ENCODE assay signal across 19 mouse cellular contexts in the genomic region with DNA sequence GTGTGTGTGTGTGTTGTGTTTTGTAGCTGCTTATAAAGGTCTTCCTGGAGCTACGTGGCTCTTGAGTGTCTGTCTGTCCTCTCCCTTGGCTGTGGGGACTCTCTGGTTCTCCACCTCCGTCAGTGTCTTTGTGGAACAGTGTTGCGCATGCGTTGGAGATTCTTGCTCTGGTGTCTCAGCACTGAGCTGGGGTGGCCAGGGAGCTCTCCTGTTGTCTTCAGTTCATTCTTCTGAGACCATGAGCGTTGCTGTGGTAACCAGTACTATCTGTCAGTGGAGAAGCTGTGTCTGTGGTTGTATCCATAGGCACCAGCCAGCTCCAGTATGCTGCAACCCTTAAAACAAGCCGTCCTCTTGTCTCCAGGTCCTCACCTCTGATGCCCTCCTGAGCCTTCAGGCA. TPM values are rescaled to one million over a fixed set of nuclear protein-coding genes. Genes with fewer than 3 reads are reported as not detected.
DNase-seq lines count a peak whose midpoint lies in the region; ATAC-seq lines count a peak whose summit lies in the region.
"Had no signal": no experiment of that assay in that cellular context is flagged by ENCODE, and none has a peak within 500 bp of the region (broad histone marks: within the 10 kb centered on the region; RNA-seq: fewer than 3 reads in every experiment).

No protein-coding gene starts in this region.

- WGBS in forebrain, embryonic 10.5 days, result 84% methylated on average over 6 of the region's 6 CpGs
- 80% methylated on average over 6 of the region's 6 CpGs for WGBS in forebrain, embryonic 15.5 days
- 44% methylated on average over 6 of the region's 6 CpGs for WGBS in hindbrain, embryonic 11.5 days
- 37% methylated on average over 6 of the region's 6 CpGs for WGBS in midbrain, embryonic 11.5 days
- WGBS in neural tube, embryonic 14.5 days, result 42% methylated on average over 6 of the region's 6 CpGs
- 85% methylated on average over 6 of the region's 6 CpGs for WGBS in kidney, embryonic 16.5 days

- no peak for ATAC-seq in forebrain, embryonic 15.5 days (replicated peaks)
- peak; percentile 65 for ATAC-seq in hindbrain, embryonic 11.5 days (ENCODE audit: low FRiP score)
- peak; percentile 64; the same call in 1 of the 2 replicates for ATAC-seq in midbrain, embryonic 11.5 days (ENCODE audit: low FRiP score)
- ATAC-seq in neural tube, embryonic 14.5 days (ENCODE audit: low read depth), result peak; percentile 85
- ATAC-seq in kidney, embryonic 16.5 days (ENCODE audit: low FRiP score, low TSS enrichment), result no peak
- ATAC-seq in monocyte, adult 5-6 weeks (replicated peaks; ENCODE audit: insufficient number of reproducible peaks, low FRiP score, low TSS enrichment, poor library complexity, severe bottlenecking), result no peak
- ATAC-seq: liver, embryonic 12.5 days; Patski had no signal

- H3K9me3 ChIP-seq in forebrain, embryonic 10.5 days, result no peaks in the 10 kb centered on the region
- H3K9me3 ChIP-seq in forebrain, embryonic 15.5 days, result no peaks in the 10 kb centered on the region
- H3K9me3 ChIP-seq in hindbrain, embryonic 11.5 days (ENCODE audit: control insufficient read depth, low read length), result no peaks in the 10 kb centered on the region
- H3K9me3 ChIP-seq in midbrain, embryonic 11.5 days (ENCODE audit: control insufficient read depth, low read length), result no peaks in the 10 kb centered on the region
- no peaks in the 10 kb centered on the region for H3K9me3 ChIP-seq in neural tube, embryonic 14.5 days (ENCODE audit: control insufficient read depth, low read length)
- H3K9me3 ChIP-seq in kidney, embryonic 16.5 days (ENCODE audit: low read length), result no peaks in the 10 kb centered on the region
- H3K9me3 ChIP-seq: heart, embryonic 15.5 days; limb, embryonic 10.5 days; liver, embryonic 12.5 days; lung, embryonic 15.5 days had no signal

- DNase-seq in forebrain, embryonic 10.5 days (ENCODE audit: extremely low spot score, low spot score), result no peak
- DNase-seq in hindbrain, embryonic 11.5 days (ENCODE audit: low spot score), result peak; percentile 53
- DNase-seq in midbrain, embryonic 11.5 days (ENCODE audit: low spot score, missing footprints), result no peak
- DNase-seq: B cell, adult 2 months; kidney, adult 9 months; layer of hippocampus, postnatal 36 days; right cerebral cortex, adult 18-20 months; thymus, postnatal 36 days had no signal

- H3K4me3 ChIP-seq in forebrain, embryonic 10.5 days, result no peak overlapping the region
- H3K4me3 ChIP-seq in forebrain, embryonic 15.5 days, result no peak overlapping the region
- no peak overlapping the region for H3K4me3 ChIP-seq in hindbrain, embryonic 11.5 days (ENCODE audit: low read depth, low read length)
- no peak overlapping the region for H3K4me3 ChIP-seq in midbrain, embryonic 11.5 days (ENCODE audit: low read depth, low read length)
- no peak overlapping the region for H3K4me3 ChIP-seq in neural tube, embryonic 14.5 days (ENCODE audit: low read depth, low read length)
- no peak overlapping the region for H3K4me3 ChIP-seq in kidney, embryonic 16.5 days (ENCODE audit: low read length)
- H3K4me3 ChIP-seq: erythroblast, embryonic 14.5 days; heart, embryonic 15.5 days; limb, embryonic 10.5 days; liver, embryonic 12.5 days; lung, embryonic 15.5 days had no signal

- peak overlapping the region; percentile 22; the same call in 1 of the 2 replicates for H3K27ac ChIP-seq in forebrain, embryonic 10.5 days
- no peak overlapping the region for H3K27ac ChIP-seq in forebrain, embryonic 15.5 days (replicated peaks)
- no peak overlapping the region for H3K27ac ChIP-seq in hindbrain, embryonic 11.5 days (ENCODE audit: low read depth, low read length)
- H3K27ac ChIP-seq in midbrain, embryonic 11.5 days (ENCODE audit: low read depth, low read length), result no peak overlapping the region
- peak overlapping the region; percentile 39; the same call in 1 of the 2 replicates for H3K27ac ChIP-seq in neural tube, embryonic 14.5 days (ENCODE audit: low read depth, low read length)
- no peak overlapping the region for H3K27ac ChIP-seq in kidney, embryonic 16.5 days (ENCODE audit: low read length)
- H3K27ac ChIP-seq: heart, embryonic 15.5 days; limb, embryonic 10.5 days; liver, embryonic 12.5 days; lung, embryonic 15.5 days had no signal

- peaks cover 22% of the 10 kb centered on the region for H3K4me1 ChIP-seq in forebrain, embryonic 10.5 days
- peaks cover 22% of the 10 kb centered on the region for H3K4me1 ChIP-seq in forebrain, embryonic 15.5 days
- H3K4me1 ChIP-seq in hindbrain, embryonic 11.5 days (replicated peaks; ENCODE audit: control insufficient read depth, insufficient read depth, low read length), result no peaks in the 10 kb centered on the region
- 0 out of 2 replicates have a peak, but pooled peaks cover 4% of the 10 kb centered on the region for H3K4me1 ChIP-seq in midbrain, embryonic 11.5 days (ENCODE audit: control insufficient read depth, insufficient read depth, low read length)
- 0 out of 2 replicates have a peak, but pooled peaks cover 4% of the 10 kb centered on the region for H3K4me1 ChIP-seq in neural tube, embryonic 14.5 days (ENCODE audit: control insufficient read depth, insufficient read depth, low read length)
- peaks cover 7% of the 10 kb centered on the region; the same call in 1 of the 2 replicates for H3K4me1 ChIP-seq in kidney, embryonic 16.5 days (ENCODE audit: insufficient read depth, low read length)
- H3K4me1 ChIP-seq: heart, embryonic 15.5 days; liver, embryonic 12.5 days had no signal

- H3K9ac ChIP-seq in forebrain, embryonic 15.5 days (replicated peaks), result no peak overlapping the region
- H3K9ac ChIP-seq in hindbrain, embryonic 11.5 days (ENCODE audit: low read depth, low read length), result no peak overlapping the region
- no peak overlapping the region for H3K9ac ChIP-seq in midbrain, embryonic 11.5 days (ENCODE audit: low read length)
- no peak overlapping the region for H3K9ac ChIP-seq in neural tube, embryonic 14.5 days (replicated peaks; ENCODE audit: low read depth, low read length)
- no peak overlapping the region for H3K9ac ChIP-seq in kidney, embryonic 16.5 days (replicated peaks; ENCODE audit: low read length)
- H3K9ac ChIP-seq: heart, embryonic 15.5 days; liver, embryonic 12.5 days; lung, embryonic 15.5 days had no signal

- no peaks in the 10 kb centered on the region for H3K27me3 ChIP-seq in forebrain, embryonic 10.5 days (ENCODE audit: poor library complexity, severe bottlenecking)
- H3K27me3 ChIP-seq in forebrain, embryonic 15.5 days, result no peaks in the 10 kb centered on the region
- H3K27me3 ChIP-seq in hindbrain, embryonic 11.5 days (ENCODE audit: control insufficient read depth, insufficient read depth, low read length), result no peaks in the 10 kb centered on the region
- H3K27me3 ChIP-seq in midbrain, embryonic 11.5 days (ENCODE audit: control insufficient read depth, insufficient read depth, low read length), result no peaks in the 10 kb centered on the region
- H3K27me3 ChIP-seq in neural tube, embryonic 14.5 days (ENCODE audit: control insufficient read depth, insufficient read depth, low read length), result no peaks in the 10 kb centered on the region
- H3K27me3 ChIP-seq in kidney, embryonic 16.5 days (ENCODE audit: insufficient read depth, low read length), result no peaks in the 10 kb centered on the region
- H3K27me3 ChIP-seq: liver, embryonic 12.5 days; lung, embryonic 15.5 days; Patski had no signal

- H3K4me2 ChIP-seq in forebrain, embryonic 15.5 days (replicated peaks), result no peak overlapping the region
- no peak overlapping the region for H3K4me2 ChIP-seq in hindbrain, embryonic 11.5 days (replicated peaks; ENCODE audit: low read depth, low read length)
- no peak overlapping the region for H3K4me2 ChIP-seq in midbrain, embryonic 11.5 days
- H3K4me2 ChIP-seq in neural tube, embryonic 14.5 days (ENCODE audit: low read depth, low read length), result no peak overlapping the region
- H3K4me2 ChIP-seq in kidney, embryonic 16.5 days (replicated peaks; ENCODE audit: low read depth, low read length), result no peak overlapping the region
- H3K4me2 ChIP-seq: heart, embryonic 15.5 days; liver, embryonic 12.5 days; lung, embryonic 15.5 days had no signal

- peaks cover 41% of the 10 kb centered on the region for H3K36me3 ChIP-seq in forebrain, embryonic 10.5 days (replicated peaks)
- H3K36me3 ChIP-seq in forebrain, embryonic 15.5 days, result 0 out of 2 replicates have a peak, but pooled peaks cover 3% of the 10 kb centered on the region
- H3K36me3 ChIP-seq in hindbrain, embryonic 11.5 days (ENCODE audit: control insufficient read depth, insufficient read depth, low read length), result no peaks in the 10 kb centered on the region
- H3K36me3 ChIP-seq in midbrain, embryonic 11.5 days (ENCODE audit: control insufficient read depth, insufficient read depth, low read length), result no peaks in the 10 kb centered on the region
- no peaks in the 10 kb centered on the region for H3K36me3 ChIP-seq in neural tube, embryonic 14.5 days (ENCODE audit: control insufficient read depth, insufficient read depth, low read length)
- no peaks in the 10 kb centered on the region for H3K36me3 ChIP-seq in kidney, embryonic 16.5 days (ENCODE audit: insufficient read depth, low read length)
- H3K36me3 ChIP-seq: heart, embryonic 15.5 days; limb, embryonic 10.5 days; liver, embryonic 12.5 days; lung, embryonic 15.5 days had no signal

RNA-seq across cellular contexts. Expression of a gene that starts 50.2 kb away (rescaled TPM):
- polyA plus RNA-seq in forebrain, embryonic 10.5 days (2016; fragmentation: Nextera tagmentation; extraction: Ambion mirVana), result 10.9 and 11.0 TPM in 2 replicates
- polyA plus RNA-seq in forebrain, embryonic 15.5 days (2015; fragmentation: Nextera tagmentation; extraction: Ambion mirVana), result 22.3 and 24.4 TPM in 2 replicates
- polyA plus RNA-seq in hindbrain, embryonic 11.5 days (2014; fragmentation: Nextera tagmentation; extraction: Ambion mirVana), result 7.6 and 10.3 TPM in 2 replicates
- polyA plus RNA-seq in midbrain, embryonic 11.5 days (2014; fragmentation: Nextera tagmentation; extraction: Ambion mirVana), result 11.5 and 12.4 TPM in 2 replicates
- polyA plus RNA-seq in neural tube, embryonic 14.5 days (2014; fragmentation: Nextera tagmentation; extraction: Ambion mirVana), result 9.4 and 10.5 TPM in 2 replicates
- 0.14 and 0.44 TPM in 2 replicates for polyA plus RNA-seq in kidney, embryonic 16.5 days (2015; fragmentation: Nextera tagmentation; extraction: Ambion mirVana)
- not detected in 3 replicates for total RNA-seq in monocyte, adult 5-6 weeks (2017)
- total RNA-seq: granulocyte monocyte progenitor cell, adult 5-6 weeks had no signal
- polyA plus RNA-seq: erythroblast, embryonic 14.5 days; liver, embryonic 12.5 days had no signal

Comparison
In these comparisons a context has a peak if more than half of its experiments do, and no peak if none do; other contexts are left out.
1. H3K27ac ChIP-seq: peak in forebrain, embryonic 10.5 days (single experiment) and neural tube, embryonic 14.5 days (single experiment); none in forebrain, embryonic 15.5 days (single experiment), hindbrain, embryonic 11.5 days (single experiment), midbrain, embryonic 11.5 days (single experiment) and kidney, embryonic 16.5 days (single experiment).
2. ATAC-seq: peak in hindbrain, embryonic 11.5 days (single experiment), midbrain, embryonic 11.5 days (single experiment) and neural tube, embryonic 14.5 days (single experiment); none in forebrain, embryonic 15.5 days (single experiment), kidney, embryonic 16.5 days (single experiment) and monocyte, adult 5-6 weeks (single experiment).